Mouse (Mus musculus) adrenal gland, postnatal 4 days (tissue): ENCODE measurements around the gene Colca2. TPM values are rescaled to one million over a fixed set of nuclear protein-coding genes. Genes with fewer than 3 reads are reported as not detected.

ENCODE experiments used
- DNase-seq, 2 experiments: peaks; one replicate each; pipeline ENCODE4 v3.0.0; 2021 to 2022; ENCODE audit warnings: low spot score in 2 of 2, mixed read lengths in 2 of 2
- total RNA-seq, 2 experiments: library from RNA; stranded (reverse); gene quantifications; 2 replicates each; pipeline ENCODE4 v1.2.3; 2021

Colca2 gene
- total RNA-seq, 2 experiments from 2014 or later: 3.8 to 6.1 TPM

- DNase-seq: no peak
Observed at GRCm38 (mm10) chr9:51273581-51274154, 4.7 kb downstream of the Colca2 start.

GRCm38 (mm10) chr9:51272102-51272501 lies 6.3 kb downstream of the Colca2 start:
- no peak for DNase-seq

- no peak for DNase-seq
Observed at GRCm38 (mm10) chr9:51271073-51271472, 7.3 kb downstream of the Colca2 start.

GRCm38 (mm10) chr9:51268852-51269251 lies 9.5 kb downstream of the Colca2 start:
- DNase-seq: no peak

GRCm38 (mm10) chr9:51258426-51258825 lies 19.9 kb downstream of the Colca2 start:
- no peak for DNase-seq

GRCm38 (mm10) chr9:51256780-51257502 lies 21.4 kb downstream of the Colca2 start:
- no peak for DNase-seq

- DNase-seq: no peak
Observed at GRCm38 (mm10) chr9:51238741-51239385, 39.5 kb downstream of the Colca2 start.

- no peak for DNase-seq
Observed at GRCm38 (mm10) chr9:51232163-51232562, 46.2 kb downstream of the Colca2 start.

GRCm38 (mm10) chr9:51230701-51231389 lies 47.5 kb downstream of the Colca2 start:
- no peak for DNase-seq

GRCm38 (mm10) chr9:51225636-51226166 lies 52.7 kb downstream of the Colca2 start:
- DNase-seq: no peak

Other genes starting within 250 kb of the Colca2 start
- gene Btg4, start 217.7 kb downstream of the Colca2 start, total RNA-seq: not detected
- gene Layn, start 201.5 kb downstream of the Colca2 start, total RNA-seq: 10 to 100 TPM in 1 of 2 experiments, 1 to 10 TPM in 1; 7.7 to 10.4 TPM
- gene 4833427G06Rik, start 176.5 kb downstream of the Colca2 start, total RNA-seq: under 1 TPM in 1 of 2 experiments, not detected in 1; 0.31 TPM
- gene Gm32742, start 113.1 kb downstream of the Colca2 start, total RNA-seq: not detected
- gene Pou2af1, start 64.9 kb downstream of the Colca2 start, total RNA-seq: under 1 TPM; 0.48 to 0.85 TPM
- under 1 TPM in 1 of 2 experiments, not detected in 1; 0.31 TPM for gene 1810046K07Rik, start 50.3 kb upstream of the Colca2 start, total RNA-seq